Mouse (Mus musculus): ENCODE measurements around the gene Trim15.

The Trim15 gene

GRCm38 (mm10) chr17:36826002-36826401, 41.0 kb downstream of the Trim15 start:
- DNase-seq (ENCODE audit: low spot score in 2 of 2), result peak; percentile 75 to 86

DNA sequence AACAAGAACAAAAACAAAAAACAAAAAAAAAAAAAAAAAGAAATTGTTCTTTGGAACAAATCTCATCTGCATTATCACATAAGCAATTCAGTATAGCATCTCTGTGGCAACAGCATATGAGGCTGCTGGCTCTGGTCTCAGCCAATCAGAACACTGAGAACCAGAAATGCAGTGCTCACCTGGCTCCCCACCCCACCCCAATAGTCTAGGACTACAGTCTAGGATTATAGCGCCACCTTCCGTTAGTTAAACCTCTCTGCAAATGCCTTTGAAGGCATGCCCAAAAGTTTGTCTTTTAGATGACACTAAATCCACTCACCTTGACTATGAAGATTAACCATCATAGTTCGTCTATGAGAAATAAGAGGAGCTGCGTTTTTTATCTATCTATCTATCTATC, 41.5 kb downstream of the Trim15 start:
- no peak for DNase-seq (ENCODE audit: low spot score in 2 of 2)

- peak; percentile 33 to 52 for DNase-seq (ENCODE audit: low spot score in 2 of 2)
Measured at GRCm38 (mm10) chr17:36824005-36824404, 43.0 kb downstream of the Trim15 start.

DNA sequence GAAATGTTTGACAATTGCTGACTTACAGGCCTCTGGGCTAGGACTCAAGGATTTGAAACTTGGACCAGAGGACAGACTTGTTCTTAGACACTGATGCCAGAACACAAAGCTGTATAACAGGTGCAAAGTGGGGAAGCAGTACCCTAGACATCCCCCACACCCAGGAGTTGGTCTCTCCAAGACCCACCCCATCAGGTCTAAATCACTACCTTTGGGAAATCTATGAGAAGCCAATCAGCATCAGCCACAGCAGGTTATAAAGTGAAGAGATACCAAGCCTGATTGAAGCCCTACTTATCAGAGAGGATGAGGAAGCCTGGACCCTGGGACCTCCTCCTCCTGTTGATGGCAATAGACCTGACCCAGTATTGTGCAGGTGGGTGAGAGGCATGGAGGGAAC, 55.1 kb downstream of the Trim15 start, which contains the start of gene H2-M10.6:
TSS of gene H2-M10.6 (plus strand) at position 301 of the 400 bp plus-strand sequence.
- DNase-seq (ENCODE audit: low spot score in 2 of 2), result no peak

All from urinary bladder, postnatal 36 days (tissue).